16 mouse cellular contexts compared by ENCODE assay signal in genomic region chr3:5089393-5090010, GRCm38 (mm10).
DNase-seq lines count a peak whose midpoint lies in the region; ATAC-seq lines count a peak whose summit lies in the region.
"Had no signal": no experiment of that assay in that cellular context is flagged by ENCODE, and none has a peak within 500 bp of the region (broad histone marks: within the 10 kb centered on the region; RNA-seq: fewer than 3 reads in every experiment).

No protein-coding gene starts in this region.

- peak overlapping the region; percentile 36; the same call in 1 of the 2 replicates for H3K4me2 ChIP-seq in embryonic facial prominence, embryonic 13.5 days
- H3K4me2 ChIP-seq in limb, embryonic 12.5 days = 0 out of 2 replicates have a peak overlapping the region, but pooled peaks have one; percentile 13
- 0 out of 2 replicates have a peak overlapping the region, but pooled peaks have one; percentile 12 for H3K4me2 ChIP-seq in limb, embryonic 15.5 days

- ATAC-seq in embryonic facial prominence, embryonic 13.5 days (ENCODE audit: insufficient number of reproducible peaks, insufficient read depth, low FRiP score, low TSS enrichment, low read depth) = no peak
- ATAC-seq in limb, embryonic 12.5 days (ENCODE audit: insufficient number of reproducible peaks, insufficient read depth, low FRiP score, low TSS enrichment, low read depth) = no peak
- no peak for ATAC-seq in limb, embryonic 15.5 days (ENCODE audit: insufficient number of reproducible peaks, low FRiP score, low TSS enrichment, low read depth)
- ATAC-seq: inflammation-experienced regulatory T-cells, adult 6 months; liver, postnatal 0 days; Patski had no signal

- no peak overlapping the region for H3K4me3 ChIP-seq in embryonic facial prominence, embryonic 13.5 days
- H3K4me3 ChIP-seq in embryonic facial prominence, embryonic 10.5 days = no peak overlapping the region
- H3K4me3 ChIP-seq in limb, embryonic 12.5 days (replicated peaks) = no peak overlapping the region
- no peak overlapping the region for H3K4me3 ChIP-seq in limb, embryonic 10.5 days
- H3K4me3 ChIP-seq in limb, embryonic 15.5 days = peak overlapping the region; percentile 28; the same call in 1 of the 2 replicates
- H3K4me3 ChIP-seq: forebrain, embryonic 10.5 days; heart, embryonic 13.5 days had no signal

- no peaks in the 10 kb centered on the region for H3K27me3 ChIP-seq in embryonic facial prominence, embryonic 13.5 days
- no peaks in the 10 kb centered on the region for H3K27me3 ChIP-seq in embryonic facial prominence, embryonic 10.5 days (replicated peaks; ENCODE audit: low read depth, poor library complexity, severe bottlenecking)
- no peaks in the 10 kb centered on the region for H3K27me3 ChIP-seq in limb, embryonic 12.5 days
- no peaks in the 10 kb centered on the region for H3K27me3 ChIP-seq in limb, embryonic 10.5 days (ENCODE audit: low read depth, poor library complexity, severe bottlenecking)
- H3K27me3 ChIP-seq in limb, embryonic 15.5 days = no peaks in the 10 kb centered on the region
- H3K27me3 ChIP-seq: heart, embryonic 13.5 days had no signal

- no peak for DNase-seq in embryonic facial prominence, embryonic 10.5 days (ENCODE audit: low spot score)
- no peak for DNase-seq in limb, embryonic 10.5 days (ENCODE audit: low spot score)
- peak; percentile 5 for DNase-seq in 3T3-L1 (ENCODE audit: low read depth, low spot score)
- no peak for DNase-seq in right cerebral cortex, postnatal 36 days (ENCODE audit: low spot score in 2 of 2)
- no peak for DNase-seq in yolk sac, embryonic 10.5 days (ENCODE audit: low spot score)
- DNase-seq: adrenal gland, postnatal 36 days; cerebellum, postnatal 14 days; kidney, postnatal 25 days; liver, postnatal 0 days had no signal

- H3K9me3 ChIP-seq in embryonic facial prominence, embryonic 13.5 days = no peaks in the 10 kb centered on the region
- H3K9me3 ChIP-seq in embryonic facial prominence, embryonic 10.5 days = no peaks in the 10 kb centered on the region
- no peaks in the 10 kb centered on the region for H3K9me3 ChIP-seq in limb, embryonic 12.5 days
- H3K9me3 ChIP-seq in limb, embryonic 10.5 days (replicated peaks) = no peaks in the 10 kb centered on the region
- no peaks in the 10 kb centered on the region for H3K9me3 ChIP-seq in limb, embryonic 15.5 days
- H3K9me3 ChIP-seq: forebrain, embryonic 10.5 days; heart, embryonic 13.5 days had no signal

- 0 out of 2 replicates have a peak, but pooled peaks cover 5% of the 10 kb centered on the region for H3K4me1 ChIP-seq in embryonic facial prominence, embryonic 13.5 days
- no peaks in the 10 kb centered on the region; the same call in 1 of the 2 replicates for H3K4me1 ChIP-seq in embryonic facial prominence, embryonic 10.5 days
- peaks cover 19% of the 10 kb centered on the region for H3K4me1 ChIP-seq in limb, embryonic 12.5 days (replicated peaks)
- peaks cover 22% of the 10 kb centered on the region for H3K4me1 ChIP-seq in limb, embryonic 10.5 days
- peaks cover 9% of the 10 kb centered on the region; the same call in 1 of the 2 replicates for H3K4me1 ChIP-seq in limb, embryonic 15.5 days
- H3K4me1 ChIP-seq: forebrain, embryonic 10.5 days; heart, embryonic 13.5 days had no signal

- H3K27ac ChIP-seq in embryonic facial prominence, embryonic 13.5 days = peak overlapping the region; percentile 71
- H3K27ac ChIP-seq in embryonic facial prominence, embryonic 10.5 days (replicated peaks) = no peak overlapping the region
- peak overlapping the region; percentile 62 for H3K27ac ChIP-seq in limb, embryonic 12.5 days
- H3K27ac ChIP-seq in limb, embryonic 10.5 days = no peak overlapping the region
- peak overlapping the region; percentile 71 for H3K27ac ChIP-seq in limb, embryonic 15.5 days
- H3K27ac ChIP-seq: forebrain, embryonic 10.5 days; heart, embryonic 13.5 days had no signal

- no peak overlapping the region for H3K9ac ChIP-seq in embryonic facial prominence, embryonic 13.5 days
- no peak overlapping the region for H3K9ac ChIP-seq in limb, embryonic 12.5 days (replicated peaks)
- H3K9ac ChIP-seq in limb, embryonic 15.5 days = no peak overlapping the region
- H3K9ac ChIP-seq: heart, embryonic 13.5 days; liver, postnatal 0 days had no signal

- WGBS in embryonic facial prominence, embryonic 13.5 days = 62% methylated on average over 4 of the region's 4 CpGs
- 89% methylated on average over 4 of the region's 4 CpGs for WGBS in embryonic facial prominence, embryonic 10.5 days
- 54% methylated on average over 4 of the region's 4 CpGs for WGBS in limb, embryonic 12.5 days
- 70% methylated on average over 4 of the region's 4 CpGs for WGBS in limb, embryonic 10.5 days
- 39% methylated on average over 4 of the region's 4 CpGs for WGBS in limb, embryonic 15.5 days

- no peaks in the 10 kb centered on the region for H3K36me3 ChIP-seq in embryonic facial prominence, embryonic 13.5 days
- H3K36me3 ChIP-seq in embryonic facial prominence, embryonic 10.5 days (replicated peaks) = no peaks in the 10 kb centered on the region
- H3K36me3 ChIP-seq in limb, embryonic 12.5 days = no peaks in the 10 kb centered on the region
- H3K36me3 ChIP-seq in limb, embryonic 10.5 days = no peaks in the 10 kb centered on the region
- H3K36me3 ChIP-seq in limb, embryonic 15.5 days = no peaks in the 10 kb centered on the region
- H3K36me3 ChIP-seq: forebrain, embryonic 10.5 days; heart, embryonic 13.5 days had no signal

Comparison
In these comparisons a context has a peak if more than half of its experiments do, and no peak if none do; other contexts are left out.
1. H3K27ac ChIP-seq: peak in embryonic facial prominence, embryonic 13.5 days (single experiment), limb, embryonic 12.5 days (single experiment) and limb, embryonic 15.5 days (single experiment); none in embryonic facial prominence, embryonic 10.5 days (single experiment) and limb, embryonic 10.5 days (single experiment).
2. Peak in every context shown above with its lines, with median percentiles within 50 percentile points of each other: H3K4me2 ChIP-seq.